Mouse (Mus musculus): Measurements from ENCODE around the gene Plekhg1. TPM values are rescaled to one million over a fixed set of nuclear protein-coding genes. Genes with fewer than 3 reads are reported as not detected.

Plekhg1 gene
- polyA plus RNA-seq, 1 experiment from 2014 or later = 6.0 TPM

GRCm38 (mm10) chr10:3933311-3933940, 193.3 kb downstream of the Plekhg1 start:
- Histone ChIP-seq H3K27ac (ENCODE audit: low read length) (no peak overlapping the region), H3K4me3 (ENCODE audit: low read depth, low read length) (no peak overlapping the region), H3K36me3 (ENCODE audit: insufficient read depth, low read length) (no peaks in the 10 kb centered on the region), H3K4me1 (ENCODE audit: insufficient read depth, low read depth, low read length) (no peaks in the 10 kb centered on the region), H3K9me3 (ENCODE audit: low read length) (no peaks in the 10 kb centered on the region), H3K9ac (replicated peaks; ENCODE audit: low read depth) (no peak overlapping the region), H3K4me2 (replicated peaks; ENCODE audit: low read depth, low read length) (no peak overlapping the region), H3K27me3 (replicated peaks; ENCODE audit: insufficient read depth, low read length) (no peaks in the 10 kb centered on the region)
- WGBS = 76% methylated on average over 12 of the region's 12 CpGs
- ATAC-seq (no peak), DNase-seq (ENCODE audit: low spot score) (no peak)
- TF ChIP-seq EP300 (IDR thresholded peaks at IDR 0.05) (no peak), CTCF (IDR thresholded peaks at IDR 0.05) (no peak)

GRCm38 (mm10) chr10:3936864-3937263, 196.7 kb downstream of the Plekhg1 start:
- H3K4me2 ChIP-seq (replicated peaks; ENCODE audit: low read depth, low read length) = no peak overlapping the region
- no peaks in the 10 kb centered on the region for H3K4me1 ChIP-seq (ENCODE audit: insufficient read depth, low read depth, low read length)
- H3K4me3 ChIP-seq (ENCODE audit: low read depth, low read length) = no peak overlapping the region
- ATAC-seq (no peak), DNase-seq (ENCODE audit: low spot score) (no peak)
- H3K27ac ChIP-seq (ENCODE audit: low read length) = no peak overlapping the region
- H3K9ac ChIP-seq (replicated peaks; ENCODE audit: low read depth) = no peak overlapping the region
- TF ChIP-seq EP300 (IDR thresholded peaks at IDR 0.05) (no peak), CTCF (IDR thresholded peaks at IDR 0.05) (no peak)
- H3K36me3 ChIP-seq (ENCODE audit: insufficient read depth, low read length) = no peaks in the 10 kb centered on the region
- no peaks in the 10 kb centered on the region for H3K9me3 ChIP-seq (ENCODE audit: low read length)
- no peaks in the 10 kb centered on the region for H3K27me3 ChIP-seq (replicated peaks; ENCODE audit: insufficient read depth, low read length)

GRCm38 (mm10) chr10:3939895-3940595, 199.9 kb downstream of the Plekhg1 start:
- H3K27me3 ChIP-seq (replicated peaks; ENCODE audit: insufficient read depth, low read length) = no peaks in the 10 kb centered on the region
- no peaks in the 10 kb centered on the region for H3K36me3 ChIP-seq (ENCODE audit: insufficient read depth, low read length)
- ATAC-seq (no peak), DNase-seq (ENCODE audit: low spot score) (no peak)
- H3K4me3 ChIP-seq (ENCODE audit: low read depth, low read length) = no peak overlapping the region
- no peak overlapping the region for H3K9ac ChIP-seq (replicated peaks; ENCODE audit: low read depth)
- H3K4me2 ChIP-seq (replicated peaks; ENCODE audit: low read depth, low read length) = no peak overlapping the region
- H3K9me3 ChIP-seq (ENCODE audit: low read length) = no peaks in the 10 kb centered on the region
- no peaks in the 10 kb centered on the region for H3K4me1 ChIP-seq (ENCODE audit: insufficient read depth, low read depth, low read length)
- peak overlapping the region; percentile 51; the same call in 1 of the 2 replicates for H3K27ac ChIP-seq (ENCODE audit: low read length)
- WGBS = 89% methylated on average over 11 of the region's 11 CpGs
- TF ChIP-seq CTCF (IDR thresholded peaks at IDR 0.05) = no peak
- no peak for TF ChIP-seq EP300 (IDR thresholded peaks at IDR 0.05)

- H3K36me3 ChIP-seq (ENCODE audit: insufficient read depth, low read length) = no peaks in the 10 kb centered on the region
- H3K27ac ChIP-seq (ENCODE audit: low read length) = peak overlapping the region; percentile 51
- H3K4me2 ChIP-seq (replicated peaks; ENCODE audit: low read depth, low read length) = no peak overlapping the region
- H3K27me3 ChIP-seq (replicated peaks; ENCODE audit: insufficient read depth, low read length) = no peaks in the 10 kb centered on the region
- no peak overlapping the region for H3K9ac ChIP-seq (replicated peaks; ENCODE audit: low read depth)
- DNase-seq (ENCODE audit: low spot score) (no peak), ATAC-seq (no peak)
- H3K4me1 ChIP-seq (ENCODE audit: insufficient read depth, low read depth, low read length) = no peaks in the 10 kb centered on the region
- no peak overlapping the region for H3K4me3 ChIP-seq (ENCODE audit: low read depth, low read length)
- TF ChIP-seq EP300 (IDR thresholded peaks at IDR 0.05) (no peak), CTCF (IDR thresholded peaks at IDR 0.05) (no peak)
- 85% methylated on average over 6 of the region's 6 CpGs for WGBS
- no peaks in the 10 kb centered on the region for H3K9me3 ChIP-seq (ENCODE audit: low read length)
These were observed 200.4 kb downstream of the Plekhg1 start for GRCm38 (mm10) chr10:3940596-3940975.

GRCm38 (mm10) chr10:3941054-3941757, 201.0 kb downstream of the Plekhg1 start:
- DNase-seq (ENCODE audit: low spot score) = peak; percentile 91
- Histone ChIP-seq H3K9ac (replicated peaks; ENCODE audit: low read depth) (no peak overlapping the region), H3K4me3 (ENCODE audit: low read depth, low read length) (no peak overlapping the region), H3K27me3 (replicated peaks; ENCODE audit: insufficient read depth, low read length) (no peaks in the 10 kb centered on the region), H3K36me3 (ENCODE audit: insufficient read depth, low read length) (no peaks in the 10 kb centered on the region), H3K9me3 (ENCODE audit: low read length) (no peaks in the 10 kb centered on the region), H3K27ac (ENCODE audit: low read length) (peak overlapping the region; percentile 51), H3K4me1 (ENCODE audit: insufficient read depth, low read depth, low read length) (no peaks in the 10 kb centered on the region), H3K4me2 (replicated peaks; ENCODE audit: low read depth, low read length) (no peak overlapping the region)
- ATAC-seq = peak; percentile 88
- WGBS = 27% methylated on average over 11 of the region's 11 CpGs
- TF ChIP-seq CTCF (IDR thresholded peaks at IDR 0.05) = no peak
- peak; percentile 82 for TF ChIP-seq EP300 (IDR thresholded peaks at IDR 0.05)

GRCm38 (mm10) chr10:3942289-3942688, 202.1 kb downstream of the Plekhg1 start:
- peak; percentile 49 for DNase-seq (ENCODE audit: low spot score)
- Histone ChIP-seq H3K4me3 (ENCODE audit: low read depth, low read length) (no peak overlapping the region), H3K36me3 (ENCODE audit: insufficient read depth, low read length) (no peaks in the 10 kb centered on the region; the same call in 1 of the 2 replicates), H3K4me2 (replicated peaks; ENCODE audit: low read depth, low read length) (no peak overlapping the region), H3K27me3 (replicated peaks; ENCODE audit: insufficient read depth, low read length) (no peaks in the 10 kb centered on the region), H3K9me3 (ENCODE audit: low read length) (no peaks in the 10 kb centered on the region), H3K9ac (replicated peaks; ENCODE audit: low read depth) (no peak overlapping the region), H3K27ac (ENCODE audit: low read length) (peak overlapping the region; percentile 43; the same call in 1 of the 2 replicates), H3K4me1 (ENCODE audit: insufficient read depth, low read depth, low read length) (no peaks in the 10 kb centered on the region)
- WGBS = 36% methylated on average over 6 of the region's 6 CpGs
- TF ChIP-seq EP300 (IDR thresholded peaks at IDR 0.05) (peak; percentile 28), CTCF (IDR thresholded peaks at IDR 0.05) (no peak)
- ATAC-seq = peak; percentile 44; the same call in 1 of the 2 replicates

Data from lung, postnatal 0 days (tissue).